Mouse (Mus musculus) embryonic facial prominence, embryonic 15.5 days (tissue): ENCODE data around the gene Stoml3. TPM values are rescaled to one million over a fixed set of nuclear protein-coding genes. Genes with fewer than 3 reads are reported as not detected.
A peak's percentile ranks its signal among the peaks of the same experiment; 100 is the strongest.

Experiments
- ATAC-seq: fragments of 200-750 bp; cut with Nextera tagmentation; 2 replicates; pipeline ENCODE4 v1.8.0; 2017; ENCODE audit warnings: low read depth, moderate TSS enrichment; ENCODE audit not compliant: insufficient number of reproducible peaks, low FRiP score, low TSS enrichment
- H3K27ac ChIP-seq: fragments of 300-500 bp; sonication (generic); replicated peaks from 2 replicates; pipeline ENCODE4 v1.5.1; 2015; ENCODE audit warnings: mild to moderate bottlenecking, inconsistent platforms
- H3K27me3 ChIP-seq: fragments of 300-500 bp; sonication (generic); 2 replicates; pipeline ENCODE4 v1.6.1; 2015; ENCODE audit warnings: inconsistent platforms
- H3K36me3 ChIP-seq: fragments of 300-500 bp; sonication (generic); 2 replicates; pipeline ENCODE4 v1.6.1; 2015; ENCODE audit warnings: mild to moderate bottlenecking, inconsistent platforms
- H3K4me1 ChIP-seq: fragments of 300-500 bp; sonication (generic); 2 replicates; pipeline ENCODE4 v1.6.1; 2015; ENCODE audit warnings: inconsistent platforms
- H3K4me2 ChIP-seq: fragments of 300-500 bp; sonication (generic); replicated peaks from 2 replicates; pipeline ENCODE4 v1.6.1; 2015; ENCODE audit warnings: mild to moderate bottlenecking, inconsistent platforms
- H3K4me3 ChIP-seq: fragments of 300-500 bp; sonication (generic); replicated peaks from 2 replicates; pipeline ENCODE4 v1.5.1; 2015; ENCODE audit warnings: mild to moderate bottlenecking, inconsistent platforms
- H3K9ac ChIP-seq: fragments of 300-500 bp; sonication (generic); 2 replicates; pipeline ENCODE4 v1.6.1; 2015; ENCODE audit warnings: inconsistent platforms
- H3K9me3 ChIP-seq: fragments of 300-500 bp; sonication (generic); replicated peaks from 2 replicates; pipeline ENCODE4 v1.6.1; 2016; ENCODE audit warnings: inconsistent platforms
- WGBS: fragments of 180-500 bp; shearing (Covaris S2); methylation state at CpG from one replicate; pipeline ENCODE4 v1.1.7; 2015; 5-methylcytosine and 5-hydroxymethylcytosine counted together
- polyA plus RNA-seq: library from polyadenylated mRNA; unstranded; fragments of >200 nt; fragmentation: Nextera tagmentation; extraction: Ambion mirVana; gene quantifications from 2 replicates; pipeline ENCODE4 v1.2.1, GENCODE M21; 2015

Gene Stoml3
- polyA plus RNA-seq, 1 experiment from 2014 or later: 5.7 TPM

DNA sequence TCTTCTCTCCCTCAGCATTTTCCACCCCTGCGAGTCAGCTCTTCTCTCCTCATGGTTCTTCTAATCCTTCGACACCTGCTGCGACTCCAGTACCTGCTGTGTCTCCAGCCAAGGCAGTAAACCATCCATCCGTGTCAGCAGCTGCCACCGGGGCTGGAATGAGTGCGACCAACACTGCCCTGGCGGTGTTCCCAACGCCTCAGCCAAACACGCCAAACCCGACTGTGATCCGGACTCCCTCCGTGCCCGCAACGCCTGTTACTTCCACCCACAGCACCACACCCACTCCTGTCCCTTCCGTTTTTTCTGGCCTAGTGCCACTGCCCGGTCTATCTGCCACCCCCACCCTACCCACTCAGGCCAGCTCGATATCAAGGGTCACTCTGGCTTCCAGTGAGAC lies 11.0 kb upstream of the Stoml3 start:
- Histone ChIP-seq H3K36me3 (peaks cover 80% of the 10 kb centered on the region), H3K27me3 (no peaks in the 10 kb centered on the region), H3K9me3 (no peaks in the 10 kb centered on the region), H3K4me3 (no peak overlapping the region), H3K9ac (no peak overlapping the region), H3K4me2 (no peak overlapping the region), H3K27ac (no peak overlapping the region), H3K4me1 (no peaks in the 10 kb centered on the region)
- ATAC-seq: no peak
- 78% methylated on average over 17 of the region's 17 CpGs for WGBS

DNA sequence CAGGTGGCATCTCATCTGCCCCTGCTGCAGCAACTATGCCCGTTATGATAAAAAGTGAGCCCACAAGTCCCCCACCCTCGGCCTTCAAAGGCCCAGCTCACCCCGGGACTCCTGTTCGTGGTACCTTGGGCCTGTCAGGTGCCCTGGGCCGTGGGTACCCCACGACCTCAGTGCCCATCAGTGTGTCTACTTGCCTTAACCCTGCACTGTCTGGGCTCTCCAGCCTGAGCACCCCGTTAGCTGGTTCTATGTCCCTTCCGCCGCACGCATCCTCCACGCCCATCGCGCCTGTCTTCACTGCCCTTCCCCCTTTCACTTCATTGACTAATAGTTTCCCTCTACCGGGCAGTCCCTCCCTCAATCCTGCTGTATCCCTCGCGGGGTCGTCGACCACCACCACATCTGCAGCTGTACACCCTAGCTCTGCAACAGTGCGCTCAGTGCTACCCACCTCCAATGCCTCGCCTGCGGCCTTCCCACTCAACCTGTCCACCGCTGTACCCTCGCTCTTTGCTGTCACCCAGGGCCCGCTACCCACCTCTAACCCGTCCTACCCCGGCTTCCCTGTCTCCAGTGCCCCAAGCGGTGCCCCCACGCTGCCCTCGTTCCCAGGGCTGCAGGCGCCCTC lies 9.9 kb upstream of the Stoml3 start:
- H3K27ac ChIP-seq: no peak overlapping the region
- H3K4me3 ChIP-seq: no peak overlapping the region
- no peaks in the 10 kb centered on the region for H3K27me3 ChIP-seq
- ATAC-seq: no peak
- H3K4me2 ChIP-seq: no peak overlapping the region
- 96% methylated on average over 30 of the region's 30 CpGs for WGBS
- peaks cover 70% of the 10 kb centered on the region for H3K36me3 ChIP-seq
- H3K4me1 ChIP-seq: no peaks in the 10 kb centered on the region
- H3K9me3 ChIP-seq: no peaks in the 10 kb centered on the region
- no peak overlapping the region for H3K9ac ChIP-seq

DNA sequence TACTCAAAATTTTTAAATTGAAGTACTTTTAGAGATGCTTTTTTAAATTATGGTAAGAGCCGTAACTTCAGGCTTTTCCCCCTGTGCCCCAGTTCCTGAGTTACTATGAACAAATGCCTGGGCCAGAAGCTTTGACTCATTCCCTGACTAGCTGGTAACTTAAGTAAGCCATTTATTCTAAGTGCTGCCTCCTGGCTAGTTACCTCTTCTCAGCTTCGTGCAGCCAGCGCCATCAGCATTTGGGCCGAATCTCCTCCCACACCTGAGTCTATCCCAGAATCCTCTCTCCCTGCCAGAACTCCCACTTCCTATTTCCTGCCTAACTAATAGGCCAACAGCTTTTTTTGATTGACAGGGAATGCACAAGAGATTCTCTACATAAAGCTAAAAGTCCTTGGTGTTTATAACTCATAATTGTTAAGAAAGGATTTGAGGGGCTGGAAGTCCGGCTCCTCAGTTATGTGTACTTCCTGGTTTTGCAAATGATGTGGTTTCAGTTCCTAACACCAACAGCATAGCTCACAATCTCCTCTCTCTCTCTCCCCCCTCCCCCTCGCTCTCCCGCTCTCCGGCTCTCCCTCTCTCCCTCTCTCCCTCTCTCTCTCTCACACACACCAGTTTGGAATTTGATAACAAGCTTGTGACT lies 4.9 kb upstream of the Stoml3 start:
- Histone ChIP-seq H3K4me3 (no peak overlapping the region), H3K4me2 (no peak overlapping the region), H3K36me3 (peaks cover 26% of the 10 kb centered on the region), H3K4me1 (no peaks in the 10 kb centered on the region), H3K27me3 (no peaks in the 10 kb centered on the region), H3K27ac (no peak overlapping the region), H3K9me3 (no peaks in the 10 kb centered on the region), H3K9ac (no peak overlapping the region)
- WGBS: 78% methylated on average over 8 of the region's 8 CpGs
- no peak for ATAC-seq

DNA sequence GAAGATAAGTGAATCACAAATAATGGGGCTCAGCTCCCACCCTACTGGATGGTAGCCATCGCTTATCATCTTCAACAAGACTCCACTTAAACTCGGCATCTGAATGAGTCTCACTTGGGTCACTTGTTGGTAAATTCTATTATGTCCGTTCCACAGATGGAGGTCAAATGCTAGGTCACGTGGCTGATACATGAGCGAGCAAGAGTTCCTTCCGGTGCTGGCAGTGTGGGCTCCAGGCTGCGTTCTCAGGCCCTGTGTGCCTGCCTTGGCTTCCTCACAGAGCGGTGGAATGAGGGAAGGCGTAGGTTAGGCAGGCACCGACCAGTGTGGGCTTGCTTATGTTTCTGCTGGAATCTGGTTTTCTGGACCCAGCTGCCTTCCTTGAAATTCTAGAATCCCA lies 1.9 kb upstream of the Stoml3 start:
- WGBS: 58% methylated on average over 10 of the region's 10 CpGs
- ATAC-seq: no peak

DNA sequence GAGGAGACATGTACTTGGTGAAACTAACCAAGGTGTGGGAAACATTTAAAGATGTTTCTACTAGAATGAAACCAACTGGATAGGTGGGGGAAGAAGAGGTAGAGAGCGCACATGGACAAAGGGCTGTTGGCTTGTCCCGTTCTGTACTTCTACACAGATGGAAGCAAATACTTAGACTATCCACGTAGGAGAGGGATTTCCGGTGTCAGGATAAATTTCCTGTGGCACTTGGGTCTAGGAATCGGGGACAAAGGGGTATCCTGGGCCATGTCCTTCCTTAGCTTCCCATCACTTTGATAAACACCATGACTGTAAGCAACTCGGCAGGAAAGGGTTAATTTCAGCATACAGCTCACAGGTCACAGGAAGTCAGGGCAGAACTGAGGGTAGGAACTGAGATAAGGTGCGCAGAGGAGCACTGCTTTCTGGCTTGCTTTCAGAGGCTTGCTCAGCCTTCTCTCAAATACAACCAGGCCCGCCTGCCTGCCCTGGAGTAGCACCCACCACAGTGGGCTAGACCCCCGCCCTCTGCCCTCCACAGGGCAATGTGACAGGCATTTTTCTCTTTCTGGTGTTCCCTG lies 1.4 kb upstream of the Stoml3 start:
- ATAC-seq: no peak
- 62% methylated on average over 9 of the region's 9 CpGs for WGBS
- Histone ChIP-seq H3K27ac (no peak overlapping the region), H3K4me1 (no peaks in the 10 kb centered on the region), H3K36me3 (peaks cover 4% of the 10 kb centered on the region; the same call in 1 of the 2 replicates), H3K9ac (no peak overlapping the region), H3K9me3 (no peaks in the 10 kb centered on the region), H3K4me3 (no peak overlapping the region), H3K27me3 (no peaks in the 10 kb centered on the region), H3K4me2 (no peak overlapping the region)

More for the DNA sequence above, 1.9 kb upstream of the Stoml3 start:
- no peaks in the 10 kb centered on the region for H3K27me3 ChIP-seq
- peaks cover 5% of the 10 kb centered on the region; the same call in 1 of the 2 replicates for H3K36me3 ChIP-seq
- no peaks in the 10 kb centered on the region for H3K4me1 ChIP-seq
- H3K9ac ChIP-seq: no peak overlapping the region
- H3K9me3 ChIP-seq: no peaks in the 10 kb centered on the region
- H3K4me3 ChIP-seq: no peak overlapping the region
- H3K4me2 ChIP-seq: no peak overlapping the region
- no peak overlapping the region for H3K27ac ChIP-seq

DNA sequence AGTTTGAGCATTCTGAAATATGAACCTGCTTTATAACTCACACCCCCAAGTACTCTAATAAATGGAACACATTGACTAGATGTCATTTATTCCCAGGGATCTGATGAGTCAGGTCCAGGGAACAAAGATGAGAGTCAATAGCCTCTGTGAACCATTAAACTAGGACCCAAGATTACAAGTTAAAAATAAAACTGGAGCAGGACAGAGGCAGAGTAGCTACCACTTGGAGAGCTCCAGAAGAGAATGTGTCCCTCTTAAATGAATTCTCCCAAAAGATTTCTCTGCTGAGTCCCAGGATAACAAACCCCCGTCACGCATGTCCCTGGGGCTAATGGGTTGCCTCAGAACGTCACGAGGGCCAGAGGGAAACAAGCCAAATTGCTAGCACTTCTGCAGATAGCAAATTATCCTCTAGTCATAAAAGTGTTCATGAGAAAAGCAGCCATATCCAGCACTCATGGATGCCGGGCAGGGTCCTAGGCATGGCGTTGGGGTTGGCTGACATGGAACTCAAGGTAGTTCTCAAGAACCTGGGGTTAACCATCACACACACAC lies 10.0 kb downstream of the Stoml3 start:
- Histone ChIP-seq H3K4me3 (no peak overlapping the region), H3K36me3 (no peaks in the 10 kb centered on the region), H3K4me2 (no peak overlapping the region), H3K9me3 (no peaks in the 10 kb centered on the region), H3K27me3 (no peaks in the 10 kb centered on the region), H3K27ac (no peak overlapping the region), H3K4me1 (peaks cover 8% of the 10 kb centered on the region; the same call in 1 of the 2 replicates), H3K9ac (no peak overlapping the region)
- ATAC-seq: no peak
- WGBS: 61% methylated on average over 6 of the region's 6 CpGs

DNA sequence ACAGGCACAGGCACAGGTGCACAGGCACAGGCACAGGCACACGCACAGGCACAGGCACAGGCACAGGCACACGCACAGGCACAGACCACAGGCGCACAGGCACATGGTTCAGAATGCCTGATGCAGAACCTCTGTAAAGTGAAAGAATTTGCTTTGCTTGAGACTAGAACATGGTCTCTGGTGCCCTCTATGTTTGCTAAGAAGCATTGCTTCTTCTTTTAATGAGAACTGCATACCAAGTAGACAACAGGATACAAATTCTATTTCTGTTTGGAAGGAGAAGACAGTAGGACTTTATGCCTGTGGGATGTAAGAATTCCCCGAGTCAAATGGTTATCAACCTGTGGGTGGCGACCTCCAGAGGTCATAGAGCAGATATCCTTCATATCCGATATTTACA lies 14.0 kb downstream of the Stoml3 start:
- Histone ChIP-seq H3K9ac (no peak overlapping the region), H3K9me3 (no peaks in the 10 kb centered on the region), H3K4me2 (no peak overlapping the region), H3K36me3 (no peaks in the 10 kb centered on the region), H3K4me1 (peaks cover 6% of the 10 kb centered on the region; the same call in 1 of the 2 replicates), H3K4me3 (no peak overlapping the region), H3K27me3 (no peaks in the 10 kb centered on the region), H3K27ac (no peak overlapping the region)
- ATAC-seq: no peak
- 67% methylated on average over 6 of the region's 6 CpGs for WGBS

DNA sequence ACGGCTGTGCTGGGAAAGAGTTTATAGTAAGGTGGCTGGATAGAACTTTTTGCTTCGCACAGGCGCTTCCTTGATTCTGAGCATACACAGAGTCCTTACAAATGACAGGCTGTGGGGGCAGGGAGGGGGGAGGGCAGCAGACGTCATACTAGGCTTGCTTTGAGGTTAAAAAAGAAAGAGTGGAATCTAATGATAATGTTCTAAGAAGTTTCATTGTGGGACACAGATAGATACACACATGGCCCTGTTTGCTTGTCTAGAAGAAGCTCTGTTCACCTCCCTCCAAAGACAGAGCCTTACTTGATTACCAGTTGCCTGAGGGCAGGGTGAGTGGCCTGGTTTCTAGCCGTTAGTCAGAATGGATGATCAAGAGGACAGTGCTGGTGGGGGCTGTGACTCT lies 24.6 kb downstream of the Stoml3 start:
- Histone ChIP-seq H3K36me3 (no peaks in the 10 kb centered on the region), H3K4me1 (no peaks in the 10 kb centered on the region), H3K9ac (no peak overlapping the region), H3K9me3 (no peaks in the 10 kb centered on the region), H3K27me3 (no peaks in the 10 kb centered on the region), H3K27ac (no peak overlapping the region), H3K4me2 (no peak overlapping the region), H3K4me3 (no peak overlapping the region)
- 43% methylated on average over 5 of the region's 5 CpGs for WGBS
- no peak for ATAC-seq

DNA sequence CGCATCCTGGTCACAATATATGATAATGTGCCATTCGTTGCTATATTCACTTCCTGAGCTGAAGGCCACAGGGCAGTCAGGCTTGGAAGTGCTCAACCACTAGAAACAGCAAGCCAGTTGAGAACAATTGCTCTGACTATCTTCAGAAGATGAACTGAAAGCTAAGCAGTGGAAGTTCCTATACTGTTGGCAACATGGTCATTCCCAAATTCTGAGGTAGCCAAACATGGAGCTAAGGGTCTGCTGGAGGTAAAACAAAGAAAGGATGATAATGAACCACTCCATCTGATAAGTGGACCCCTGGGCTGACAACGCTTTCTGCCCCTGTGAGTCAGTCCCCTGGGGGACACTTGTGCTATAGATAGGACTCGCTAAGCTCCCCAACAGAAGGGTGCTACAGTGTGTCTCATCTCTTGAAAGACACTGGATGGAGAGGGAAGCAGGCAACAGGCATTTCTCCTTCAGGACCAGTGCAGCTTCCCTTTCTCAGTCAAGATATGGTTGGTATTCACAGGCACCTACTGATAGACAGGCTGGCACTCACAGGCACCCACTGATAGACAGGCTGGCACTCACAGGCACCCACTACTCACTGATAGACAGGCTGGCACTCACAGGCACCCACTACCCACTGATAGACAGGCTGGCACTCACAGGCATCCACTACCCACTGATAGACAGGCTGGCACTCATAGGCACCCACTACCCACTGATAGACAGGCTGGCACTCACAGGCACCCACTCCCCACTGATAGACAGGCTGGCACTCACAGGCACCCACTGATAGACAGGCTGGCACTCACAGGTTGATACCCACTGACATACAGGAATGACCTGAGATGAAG lies 26.0 kb downstream of the Stoml3 start:
- Histone ChIP-seq H3K9me3 (no peaks in the 10 kb centered on the region), H3K27ac (no peak overlapping the region), H3K4me3 (no peak overlapping the region), H3K36me3 (no peaks in the 10 kb centered on the region), H3K4me1 (no peaks in the 10 kb centered on the region), H3K9ac (no peak overlapping the region), H3K4me2 (no peak overlapping the region), H3K27me3 (no peaks in the 10 kb centered on the region)
- no peak for ATAC-seq
- 83% methylated on average over 4 of the region's 4 CpGs for WGBS

DNA sequence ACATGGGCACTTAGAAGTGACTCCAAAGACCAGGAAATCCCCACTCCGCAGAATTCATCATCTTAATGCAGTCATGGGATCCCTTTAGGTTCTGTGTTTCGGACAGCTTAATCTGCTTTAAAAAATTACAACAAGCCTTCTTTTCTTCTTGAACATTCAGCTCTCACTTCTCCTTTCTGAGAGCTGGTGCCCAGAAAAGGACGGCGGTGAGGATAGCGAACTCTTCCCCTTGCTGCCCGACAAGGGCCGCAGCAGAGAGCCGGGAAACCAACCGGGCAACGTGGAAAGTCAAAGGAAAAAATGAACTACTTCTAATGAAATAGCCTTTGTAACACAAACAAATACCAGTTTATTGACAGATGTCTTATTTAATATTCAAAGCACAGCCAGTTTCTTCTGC lies 34.3 kb downstream of the Stoml3 start:
- no peak overlapping the region for H3K9ac ChIP-seq
- no peaks in the 10 kb centered on the region for H3K36me3 ChIP-seq
- no peaks in the 10 kb centered on the region for H3K4me1 ChIP-seq
- no peak overlapping the region for H3K4me3 ChIP-seq
- H3K4me2 ChIP-seq: no peak overlapping the region
- 92% methylated on average over 10 of the region's 10 CpGs for WGBS
- ATAC-seq: no peak
- no peaks in the 10 kb centered on the region for H3K27me3 ChIP-seq
- H3K9me3 ChIP-seq: no peaks in the 10 kb centered on the region
- no peak overlapping the region for H3K27ac ChIP-seq

DNA sequence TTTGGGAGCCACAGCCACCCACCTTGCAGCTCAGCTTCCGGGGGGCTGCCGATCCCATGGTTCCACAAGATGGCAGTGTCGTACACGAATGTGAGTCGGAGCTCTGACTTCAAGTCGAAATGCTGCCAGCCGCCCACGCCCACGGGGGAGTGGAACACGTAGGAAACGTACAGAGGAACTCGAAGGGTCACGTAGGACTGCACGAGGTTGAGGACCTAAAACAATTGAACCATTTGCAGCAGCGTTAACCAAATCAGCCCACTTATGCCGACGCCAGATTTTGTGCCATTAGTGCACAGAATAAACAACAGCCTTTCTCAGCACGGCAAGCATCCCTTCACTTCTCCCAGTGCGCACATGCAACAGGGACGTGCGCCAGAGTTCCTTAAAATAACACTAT lies 37.3 kb downstream of the Stoml3 start:
- 11% methylated on average over 21 of the region's 21 CpGs for WGBS
- 0 out of 2 replicates have a peak, but pooled peaks have one; percentile 24 for ATAC-seq
- Histone ChIP-seq H3K9ac (no peak overlapping the region), H3K27me3 (no peaks in the 10 kb centered on the region), H3K4me3 (peak overlapping the region; percentile 38), H3K36me3 (no peaks in the 10 kb centered on the region), H3K4me1 (no peaks in the 10 kb centered on the region), H3K27ac (no peak overlapping the region), H3K4me2 (peak overlapping the region; percentile 55), H3K9me3 (no peaks in the 10 kb centered on the region)
